Mouse (Mus musculus): ENCODE measurements around the gene Dnah3.

DNA sequence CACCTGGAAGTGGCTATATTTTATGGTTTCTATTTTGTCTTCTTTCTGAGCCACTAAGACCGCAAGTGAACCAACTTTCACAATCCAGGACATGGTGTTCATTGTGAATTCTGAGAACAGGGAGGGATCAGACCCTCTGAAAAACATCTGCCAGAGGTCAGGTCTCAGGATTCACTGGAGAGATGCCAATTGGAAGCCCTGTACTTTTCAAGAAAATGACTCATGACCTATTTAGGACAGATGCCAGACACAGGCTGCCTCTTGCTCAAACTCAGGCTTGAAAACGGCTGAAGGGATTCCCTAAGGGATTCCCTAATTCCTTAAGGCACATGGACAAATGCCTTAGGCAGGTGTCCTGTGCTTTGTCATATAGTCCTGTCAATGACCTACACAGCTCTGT lies 134.0 kb downstream of the Dnah3 start:
- no peak for TF ChIP-seq POLR2A (IDR thresholded peaks at IDR 0.05; ENCODE audit: borderline replicate concordance, control insufficient read depth, low read depth, low read length)
- no peak for TF ChIP-seq CTCF (IDR thresholded peaks at IDR 0.05; ENCODE audit: control insufficient read depth, insufficient read depth, low read length)
